Mouse (Mus musculus) inflammation-experienced regulatory T-cells (primary cell): ENCODE data around the gene Fam90a1a. TPM values are rescaled to one million over a fixed set of nuclear protein-coding genes. Genes with fewer than 3 reads are reported as not detected.

Experiments
- polyA plus RNA-seq, 2 experiments: library from polyadenylated mRNA; unstranded; fragments of 100-300 nt; shearing (Covaris generic); gene quantifications; one replicate each; pipeline ENCODE4 v1.2.1; 2017

Fam90a1a gene
- 1 to 10 TPM in 1 of 2 experiments, under 1 TPM in 1; 0.17 to 1.7 TPM for polyA plus RNA-seq

DNA sequence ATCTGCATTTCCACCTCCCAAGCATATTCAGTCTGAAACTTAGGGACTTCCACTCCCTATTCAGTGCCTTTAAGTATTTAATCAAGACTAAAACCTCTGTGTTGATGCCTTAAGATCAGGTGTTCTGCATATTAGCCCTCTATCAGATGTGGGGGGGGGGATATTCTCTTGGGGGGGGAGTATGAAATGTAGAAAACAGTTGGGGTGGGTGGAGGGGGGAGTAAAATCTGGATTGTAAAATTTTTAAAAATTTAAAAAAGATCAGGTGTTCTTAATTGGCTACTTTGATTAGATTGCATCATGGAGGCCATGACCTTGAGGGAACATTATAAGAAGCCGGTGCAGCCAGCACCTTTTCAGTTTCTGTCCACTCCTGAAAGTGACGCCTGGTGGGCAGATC, at the start of gene Fam90a1a:
Gene Fam90a1a, plus strand, starts transcription at position 301 of the 400 bp plus-strand sequence.

GRCm38 (mm10) chr8:21932610-21933009, 25.9 kb upstream of the Fam90a1a start, which contains the start of gene Defb15:
Gene Defb15, minus strand, starts transcription at chr8:21932710.

GRCm38 (mm10) chr8:21938052-21938451, 20.5 kb upstream of the Fam90a1a start, which contains the start of gene Defb35:
Gene Defb35, plus strand, starts transcription at chr8:21938352.

DNA sequence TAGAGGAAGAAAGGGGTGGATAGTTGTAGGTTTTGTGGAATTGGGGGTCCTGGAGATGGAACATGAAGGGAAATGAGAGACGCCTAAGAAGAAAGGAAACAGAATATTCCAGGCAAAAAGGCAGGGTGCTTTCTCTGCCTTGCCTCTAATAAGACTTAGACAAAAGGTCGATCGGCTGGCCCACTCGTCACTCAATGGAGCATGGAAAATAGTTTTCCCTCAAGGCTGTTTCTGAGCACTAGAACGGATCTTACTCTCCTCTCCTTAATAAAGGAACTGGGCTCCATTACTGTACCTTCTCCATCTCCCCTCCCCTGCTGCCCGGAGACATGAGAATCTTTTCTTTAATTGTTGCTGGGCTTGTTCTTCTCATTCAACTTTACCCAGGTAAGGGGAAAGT, 12.1 kb upstream of the Fam90a1a start, which contains the start of gene Defb13:
Gene Defb13, plus strand, starts transcription at position 301 of the 400 bp plus-strand sequence.

GRCm38 (mm10) chr8:21969475-21969874, 11.0 kb downstream of the Fam90a1a start, which contains the start of gene Ccdc70:
Gene Ccdc70, plus strand, starts transcription at chr8:21969775.

Other genes with a start within 250 kb of the Fam90a1a start
- not detected for gene Defa24, start 224.2 kb upstream of the Fam90a1a start, polyA plus RNA-seq
- gene Defb50, start 135.2 kb upstream of the Fam90a1a start, polyA plus RNA-seq, result not detected
- under 1 TPM in 1 of 2 experiments, not detected in 1; 0.59 TPM for gene Defb2, start 118.8 kb upstream of the Fam90a1a start, polyA plus RNA-seq
- gene Defb10, start 99.8 kb upstream of the Fam90a1a start, polyA plus RNA-seq, result not detected
- gene Defb9, start 73.3 kb upstream of the Fam90a1a start, polyA plus RNA-seq, result not detected
- not detected for gene Defb11, start 52.3 kb upstream of the Fam90a1a start, polyA plus RNA-seq
- not detected for gene Defb15, start 26.0 kb upstream of the Fam90a1a start, polyA plus RNA-seq
- gene Defb35, start 20.4 kb upstream of the Fam90a1a start, polyA plus RNA-seq, result 1 to 10 TPM in 1 of 2 experiments, not detected in 1; 3.7 TPM
- gene Defb13, start 12.0 kb upstream of the Fam90a1a start, polyA plus RNA-seq, result not detected
- under 1 TPM in 1 of 2 experiments, not detected in 1; 0.55 TPM for gene Ccdc70, start 11.1 kb downstream of the Fam90a1a start, polyA plus RNA-seq
- under 1 TPM; 0.06 to 0.22 TPM for gene Atp7b, start 101.6 kb downstream of the Fam90a1a start, polyA plus RNA-seq
- 10 to 100 TPM; 10.3 to 11.7 TPM for gene Alg11, start 102.0 kb downstream of the Fam90a1a start, polyA plus RNA-seq
- under 1 TPM; 0.06 to 0.31 TPM for gene Nek5, start 166.3 kb downstream of the Fam90a1a start, polyA plus RNA-seq
- gene Nek3, start 207.7 kb downstream of the Fam90a1a start, polyA plus RNA-seq, result 1 to 10 TPM; 3.8 to 7.1 TPM
- gene Ckap2, start 227.1 kb downstream of the Fam90a1a start, polyA plus RNA-seq, result 1 to 10 TPM; 1.8 to 7.9 TPM
- gene Vps36, start 234.1 kb downstream of the Fam90a1a start, polyA plus RNA-seq, result 10 to 100 TPM; 37.0 to 49.8 TPM